Mouse (Mus musculus) cerebellum, adult 9-11 months (tissue): ENCODE results near the gene Icmt.

Experiments
- DNase-seq: peaks from one replicate; pipeline ENCODE4 v3.0.0; 2022

Gene Icmt

DNA sequence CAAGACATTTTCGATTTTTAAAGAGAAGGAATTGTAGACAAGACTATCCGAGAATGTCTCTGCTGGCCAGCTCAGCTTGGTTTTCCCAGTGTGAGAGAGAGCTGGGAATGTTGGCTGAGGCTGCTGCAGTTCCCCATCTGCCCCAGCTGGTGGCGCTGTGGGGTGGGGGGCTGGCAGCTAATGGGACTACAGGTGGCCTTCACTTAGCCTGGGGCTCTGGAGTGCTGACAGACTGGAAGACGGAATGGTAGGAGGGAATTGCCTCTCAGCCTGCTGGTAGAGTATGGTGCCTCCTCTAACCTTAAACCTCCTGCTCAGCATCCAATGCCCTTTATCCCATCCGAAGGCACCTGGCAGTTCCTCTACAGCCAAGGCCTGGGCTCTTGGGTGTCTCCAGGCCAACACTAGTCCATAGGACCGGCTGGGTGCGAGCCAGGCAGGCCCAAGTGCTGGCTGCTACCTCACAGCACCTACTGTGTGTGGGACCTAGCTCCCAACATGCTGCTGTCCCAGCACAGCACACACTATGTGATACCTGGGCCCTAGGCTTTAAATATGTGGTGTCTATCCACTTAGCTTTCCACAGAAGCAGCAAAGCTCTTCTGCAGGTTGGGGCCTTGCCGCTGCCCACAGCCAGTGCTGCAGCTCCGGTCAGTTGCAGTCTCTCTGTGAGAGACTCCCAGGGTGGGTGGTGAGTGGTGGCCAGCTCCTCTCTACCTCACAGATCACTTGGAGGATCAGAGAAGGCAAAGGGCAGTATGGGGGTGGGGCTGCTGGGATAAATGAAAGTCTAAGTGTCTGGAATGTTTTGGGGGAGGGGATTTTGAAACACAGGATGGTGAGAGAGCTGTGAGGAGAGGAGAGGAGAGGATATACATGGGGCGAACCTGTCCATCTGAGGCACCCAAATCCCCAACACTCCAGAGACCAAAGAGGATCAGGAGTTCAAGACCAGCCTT lies 20.4 kb upstream of the Icmt start:
- DNase-seq, result peak; percentile 79

- no peak for DNase-seq
Measured at GRCm38 (mm10) chr4:152277916-152278315, 19.1 kb upstream of the Icmt start.

DNA sequence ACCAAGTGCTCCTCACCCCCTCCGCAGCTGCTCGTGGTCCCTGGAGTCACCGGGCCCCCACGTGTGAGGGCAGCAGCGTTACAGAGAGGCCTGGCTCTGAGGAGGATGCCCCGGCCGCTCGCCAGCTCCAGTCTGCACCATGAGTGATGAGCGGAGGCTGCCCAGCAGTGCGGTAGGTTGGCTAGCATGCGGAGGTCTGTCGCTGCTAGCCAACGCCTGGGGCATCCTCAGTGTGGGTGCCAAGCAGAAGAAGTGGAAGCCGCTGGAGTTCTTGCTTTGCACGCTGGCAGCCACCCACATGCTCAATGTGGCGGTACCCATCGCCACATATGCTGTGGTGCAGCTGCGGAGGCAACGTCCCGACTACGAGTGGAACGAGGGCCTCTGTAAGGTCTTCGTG lies 18.0 kb upstream of the Icmt start:
- DNase-seq, result no peak

DNA sequence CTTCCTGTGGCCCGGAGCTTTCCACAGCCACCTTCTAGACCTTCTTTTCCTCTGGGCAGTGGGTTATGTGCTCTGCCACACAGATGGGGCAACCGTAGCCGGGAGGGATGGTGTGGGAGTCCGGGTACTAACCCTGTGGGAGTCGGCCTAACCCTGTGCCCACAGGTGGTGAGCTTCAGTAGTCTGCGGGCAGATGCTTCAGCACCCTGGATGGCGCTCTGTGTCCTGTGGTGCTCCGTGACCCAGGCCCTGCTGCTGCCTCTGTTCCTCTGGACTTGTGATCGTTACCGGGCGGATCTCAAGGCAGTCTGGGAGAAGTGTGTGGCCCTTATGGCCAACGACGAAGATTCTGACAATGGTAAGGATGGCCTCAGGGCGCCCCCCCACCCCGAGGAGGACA lies 15.4 kb upstream of the Icmt start:
- peak; percentile 47 for DNase-seq

DNA sequence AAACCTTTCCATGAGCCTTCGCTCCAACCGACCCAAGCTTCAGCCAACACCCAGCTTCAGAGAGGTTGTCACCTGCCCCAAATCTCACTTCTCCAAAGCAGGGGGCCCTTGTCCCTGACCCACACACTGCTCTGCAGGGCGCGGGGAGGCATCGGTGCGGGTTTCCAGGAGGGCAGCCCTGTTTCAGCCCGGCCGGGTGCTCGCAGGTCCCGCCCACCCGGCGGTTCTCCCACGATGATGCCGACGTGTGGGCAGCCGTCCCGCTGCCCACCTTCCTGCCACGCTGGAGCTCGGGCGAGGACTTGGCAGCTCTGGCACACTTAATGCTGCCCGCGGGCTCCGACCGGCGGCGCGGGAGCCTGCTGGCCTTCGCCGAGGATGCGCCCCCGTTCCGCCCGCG lies 14.3 kb upstream of the Icmt start:
- DNase-seq, result peak; percentile 62

DNA sequence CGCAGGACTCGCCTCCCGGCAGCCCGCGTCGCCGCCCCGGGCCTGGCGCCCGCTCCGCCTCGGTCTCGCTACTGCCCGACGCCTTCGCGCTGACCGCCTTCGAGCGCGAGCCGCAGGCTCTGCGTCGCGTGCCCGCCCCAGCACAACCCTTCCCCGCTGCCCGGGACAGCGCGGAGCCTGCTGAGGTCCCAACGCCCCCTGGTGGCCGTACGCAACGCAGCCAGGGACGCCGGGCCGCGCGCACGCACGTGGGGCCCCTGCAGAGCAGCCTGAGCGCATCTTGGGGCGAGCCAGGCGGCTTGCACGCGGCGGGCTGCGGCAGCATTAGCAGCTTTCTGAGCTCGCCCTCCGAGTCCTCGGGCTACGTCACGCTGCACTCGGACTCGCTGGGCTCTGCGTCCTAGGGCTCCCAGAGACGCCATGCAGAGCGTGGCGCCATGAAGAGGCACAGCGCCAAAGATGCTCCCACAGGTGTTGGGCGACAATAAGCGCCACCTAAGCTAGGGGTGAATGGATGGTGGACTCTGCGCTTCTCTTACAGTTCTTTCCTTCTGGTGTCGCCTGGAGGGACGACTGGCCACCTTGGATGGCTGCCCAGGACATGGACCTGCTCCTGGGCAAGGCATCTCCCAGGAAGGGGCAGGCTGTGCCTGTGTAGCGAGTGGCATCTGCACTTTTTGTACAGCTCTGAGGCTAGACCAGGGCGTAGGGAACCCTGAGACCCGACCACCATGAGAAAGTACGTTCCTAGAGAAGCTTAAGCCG lies 13.7 kb upstream of the Icmt start:
- DNase-seq, result peak; percentile 87

- peak; percentile 86 for DNase-seq
Measured at GRCm38 (mm10) chr4:152285505-152285904, 11.5 kb upstream of the Icmt start.

GRCm38 (mm10) chr4:152286183-152286582 lies 10.8 kb upstream of the Icmt start:
- DNase-seq, result peak; percentile 68

- peak; percentile 54 for DNase-seq
Measured at GRCm38 (mm10) chr4:152286887-152287286, 10.1 kb upstream of the Icmt start.

- DNase-seq, result peak; percentile 42
Measured at GRCm38 (mm10) chr4:152287317-152288120, 9.5 kb upstream of the Icmt start.

DNA sequence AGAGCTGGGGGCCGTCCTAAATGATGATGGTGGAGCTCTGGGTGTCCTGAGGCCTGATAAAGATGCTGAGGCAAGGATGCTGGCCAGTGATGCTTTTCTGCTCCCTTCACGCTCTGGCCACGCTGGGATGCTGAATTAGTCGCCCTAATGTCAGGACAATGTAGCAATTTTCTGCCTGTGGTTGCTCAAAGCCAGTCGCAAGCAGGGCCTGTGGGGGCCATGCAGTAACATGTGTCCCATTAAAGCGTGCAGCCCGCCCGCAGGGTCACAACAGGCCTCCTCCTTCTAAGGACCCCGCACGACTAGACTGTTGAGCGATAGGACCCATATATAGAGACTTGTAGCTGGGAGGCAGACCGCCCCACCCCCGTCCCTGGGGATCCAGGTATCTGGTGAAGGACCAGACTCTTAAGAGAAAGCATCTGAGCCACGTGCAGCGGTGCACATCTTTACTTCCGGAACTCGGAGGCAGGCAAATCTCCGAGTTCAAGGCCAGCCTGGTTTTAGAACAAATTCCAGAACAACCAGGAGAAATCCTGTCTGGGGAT lies 8.6 kb upstream of the Icmt start:
- peak; percentile 30 for DNase-seq

DNA sequence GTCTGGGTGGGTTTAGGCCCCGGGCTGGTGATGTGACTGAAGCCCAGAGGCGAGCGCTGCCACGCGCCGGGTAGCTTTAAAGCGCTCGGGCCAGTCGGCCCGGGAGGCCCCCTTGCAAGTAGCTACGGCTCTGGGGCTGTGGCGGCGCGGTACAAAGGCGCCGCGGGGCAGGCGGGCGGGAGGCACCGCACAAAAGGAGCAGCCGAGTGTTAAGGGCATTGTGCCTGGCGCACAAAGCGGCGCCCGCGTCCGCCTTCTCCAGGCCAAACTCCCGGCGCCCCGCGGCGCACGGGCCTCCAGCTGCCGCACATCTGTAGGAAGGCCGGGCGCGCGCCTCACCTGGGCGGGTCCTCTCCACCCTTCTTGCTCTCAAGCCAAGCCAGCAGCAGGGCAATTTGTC lies 6.6 kb upstream of the Icmt start:
- DNase-seq, result no peak

GRCm38 (mm10) chr4:152290991-152291390 lies 6.0 kb upstream of the Icmt start:
- no peak for DNase-seq

DNA sequence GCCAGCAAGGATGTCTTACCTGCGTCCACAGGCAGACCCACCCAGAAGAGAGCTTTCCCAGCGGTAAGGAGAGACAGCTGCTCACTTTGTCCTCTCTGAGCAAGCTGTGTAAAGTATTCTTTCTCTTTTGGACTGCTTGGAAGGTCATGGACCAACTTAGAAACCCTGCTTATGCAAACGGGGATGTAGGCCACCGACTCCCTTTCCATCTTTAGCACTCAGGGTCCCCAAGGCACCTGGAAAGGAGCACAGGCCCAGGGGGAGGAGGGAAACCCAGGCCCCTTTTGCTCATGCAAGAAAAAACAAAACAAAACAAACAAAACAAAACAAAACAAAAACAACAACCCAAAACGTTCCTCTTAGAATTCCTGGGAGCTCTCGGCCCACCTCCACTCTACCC lies 5.5 kb upstream of the Icmt start, which contains the start of gene Hes3:
TSS of gene Hes3 (minus strand) at position 101 of the 400 bp plus-strand sequence.
- DNase-seq, result no peak

DNA sequence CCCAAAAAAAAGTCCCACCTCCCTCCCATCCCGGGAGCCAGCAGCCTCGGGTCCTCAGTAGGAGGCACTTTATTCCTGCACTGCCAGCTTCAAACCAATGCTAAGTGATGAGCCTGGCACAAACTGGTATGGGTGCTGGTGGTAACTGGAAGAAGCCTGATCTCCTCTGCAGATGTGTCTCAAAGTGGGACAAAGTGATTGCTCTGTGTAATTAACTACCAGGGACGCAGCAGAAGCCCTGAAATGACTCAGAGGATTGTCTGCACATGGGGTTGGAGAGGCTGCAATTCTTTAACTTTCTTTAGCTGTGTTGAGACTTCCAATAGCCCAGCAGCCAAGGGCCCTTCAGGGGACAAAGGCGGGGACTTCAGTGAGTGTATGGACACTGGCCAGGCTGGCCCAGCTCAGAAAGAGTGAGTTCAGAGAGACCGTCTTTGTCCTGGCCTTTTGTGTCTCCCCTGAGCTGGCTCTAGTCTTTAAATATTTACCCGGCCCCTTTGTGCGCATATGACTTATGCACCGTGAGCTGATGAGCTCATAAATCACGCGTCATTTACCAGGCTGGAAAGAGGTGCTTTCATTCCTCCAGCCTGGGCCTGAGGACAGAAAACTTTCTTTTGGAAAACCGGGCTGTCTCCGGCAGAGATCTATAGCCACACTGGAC lies 4.8 kb upstream of the Icmt start:
- DNase-seq, result no peak

DNA sequence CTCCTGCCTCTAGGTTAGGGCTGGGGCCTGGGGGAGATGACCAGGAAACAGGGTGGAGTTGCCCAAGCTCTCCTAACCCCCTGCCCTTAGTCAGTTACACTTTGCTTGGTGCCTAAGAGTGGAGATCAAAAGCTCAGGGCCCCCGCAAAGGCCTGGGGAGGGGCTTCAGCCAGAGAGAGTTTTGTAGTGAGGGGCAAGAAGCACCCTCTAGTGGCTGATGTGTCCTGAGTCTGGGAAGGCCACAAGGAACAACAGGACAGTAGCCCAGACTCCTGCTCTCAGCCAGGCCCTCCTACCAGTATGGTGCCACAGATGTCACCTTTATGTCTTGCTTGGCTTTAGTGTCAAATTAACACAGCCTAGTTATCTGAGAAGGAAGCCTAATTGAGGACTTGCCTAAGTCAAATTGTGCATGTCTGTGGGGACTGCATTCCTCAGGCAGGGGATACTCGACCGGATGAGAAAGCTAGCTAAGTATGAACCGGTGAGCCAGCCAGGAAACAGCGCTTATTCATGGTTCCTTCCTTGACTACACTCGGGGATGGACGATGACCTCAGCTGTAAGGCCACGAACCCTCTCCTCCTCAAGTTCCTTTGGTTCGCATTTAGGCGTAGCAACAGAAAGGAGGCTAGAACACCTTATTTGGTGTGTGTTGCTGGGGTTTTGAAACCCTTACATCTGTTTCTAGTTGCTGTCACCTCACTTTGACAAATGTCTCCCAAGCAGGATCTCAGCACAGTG lies 2.7 kb upstream of the Icmt start:
- DNase-seq, result no peak

DNA sequence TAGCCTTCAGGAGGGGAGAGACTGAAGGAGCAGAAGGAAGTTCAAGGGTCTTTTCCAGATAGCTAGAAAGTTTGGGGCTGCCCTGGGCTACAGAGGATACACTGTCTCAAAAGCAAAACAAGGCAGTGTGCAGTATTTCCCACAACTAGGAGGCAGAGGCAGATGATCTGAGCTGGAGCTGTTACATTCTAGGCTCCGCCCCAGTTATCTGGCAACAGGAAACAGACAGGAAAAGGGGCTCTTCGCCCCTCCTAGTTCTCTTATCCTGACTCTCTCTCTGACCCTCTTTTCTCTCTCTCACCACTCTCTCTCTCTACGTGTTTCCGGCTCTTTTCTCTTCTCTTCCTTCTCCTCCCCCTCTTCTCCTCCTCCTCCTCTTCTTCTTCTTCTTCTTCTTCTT lies 1.1 kb upstream of the Icmt start:
- DNase-seq, result no peak

- no peak for DNase-seq
Measured at GRCm38 (mm10) chr4:152296371-152296770, 656 bp upstream of the Icmt start.

DNA sequence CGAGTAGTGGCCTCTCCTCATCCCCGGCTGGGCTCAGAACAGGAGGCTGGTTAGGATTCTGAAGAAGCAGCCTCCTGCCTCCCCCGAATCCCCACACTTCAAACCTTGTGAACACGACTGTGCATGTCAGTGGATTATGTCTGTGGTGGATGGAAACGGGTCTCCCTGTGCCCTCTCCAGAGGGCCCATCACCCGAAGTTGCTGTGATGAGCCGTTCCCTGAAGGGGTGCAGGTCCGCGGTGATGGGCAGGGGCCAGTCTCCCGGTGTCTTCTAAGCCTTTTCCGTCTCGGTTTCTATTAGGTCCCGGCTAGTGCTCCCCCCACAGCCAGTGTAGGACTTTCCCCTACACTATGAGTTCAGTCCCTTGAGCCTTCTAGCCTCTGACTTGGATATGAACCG lies 1.8 kb downstream of the Icmt start:
- DNase-seq, result peak; percentile 42

DNA sequence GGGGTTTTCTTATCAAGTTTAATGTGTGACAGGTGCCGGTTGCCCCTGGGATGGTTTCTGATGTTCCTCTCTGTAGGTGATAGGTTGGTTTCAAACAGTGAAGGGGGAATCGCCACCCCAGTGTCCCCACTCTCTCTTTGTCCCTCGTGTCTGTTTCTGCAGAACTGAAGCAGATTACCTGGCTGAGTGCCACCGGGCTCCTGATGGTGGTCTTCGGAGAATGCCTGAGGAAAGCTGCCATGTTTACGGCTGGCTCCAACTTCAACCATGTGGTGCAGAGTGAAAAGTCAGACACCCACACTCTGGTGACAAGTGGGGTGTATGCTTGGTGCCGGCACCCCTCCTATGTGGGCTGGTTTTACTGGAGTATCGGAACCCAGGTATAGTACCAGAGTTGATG lies 3.3 kb downstream of the Icmt start:
- peak; percentile 44 for DNase-seq

DNA sequence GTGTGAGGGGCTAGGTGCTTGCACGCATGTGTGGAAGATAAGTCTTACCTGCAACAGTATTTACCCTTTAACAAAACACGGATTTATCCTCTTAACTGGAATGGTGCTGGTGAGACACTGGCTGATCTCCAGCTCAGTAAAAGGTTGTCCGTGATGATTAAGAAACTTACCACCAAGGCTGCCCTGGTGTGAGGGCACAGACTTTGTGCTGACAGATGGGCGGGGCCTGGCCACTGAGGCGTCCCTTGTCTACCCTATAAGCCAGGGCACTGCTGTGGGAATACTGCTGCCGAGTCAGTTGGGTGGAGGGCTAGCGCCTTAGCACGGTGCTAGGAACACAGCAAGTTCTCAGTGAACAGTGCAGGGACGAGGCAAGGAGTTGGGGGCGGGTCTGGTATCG lies 5.0 kb downstream of the Icmt start:
- DNase-seq, result no peak
